Mouse (Mus musculus): ENCODE data around the gene Tns4.

- TF ChIP-seq POLR2A (IDR thresholded peaks at IDR 0.05; ENCODE audit: insufficient read depth, low read depth, low read length), result no peak
- TF ChIP-seq CTCF (IDR thresholded peaks at IDR 0.05; ENCODE audit: insufficient read depth, low read depth, low read length), result no peak
These were observed 40.2 kb upstream of the Tns4 start for GRCm38 (mm10) chr11:99129287-99129686.
